Mouse (Mus musculus) embryonic facial prominence, embryonic 14.5 days (tissue): ENCODE data around the gene Suclg1. TPM values are rescaled to one million over a fixed set of nuclear protein-coding genes. Genes with fewer than 3 reads are reported as not detected.
A peak's percentile ranks its signal among the peaks of the same experiment; 100 is the strongest.

ENCODE experiments used
- ATAC-seq: fragments of 200-750 bp; cut with Nextera tagmentation; 2 replicates; pipeline ENCODE4 v1.8.0; 2017; ENCODE audit warnings: low read depth, moderate number of reproducible peaks, moderate TSS enrichment
- DNase-seq: peaks from one replicate; pipeline ENCODE4 v3.0.0-alpha.2; 2015; ENCODE audit warnings: low spot score
- H3K27ac ChIP-seq: fragments of 300-500 bp; sonication (generic); replicated peaks from 2 replicates; pipeline ENCODE4 v1.5.1; 2014; ENCODE audit warnings: low read depth, mild to moderate bottlenecking, low read length, moderate library complexity
- H3K27me3 ChIP-seq: fragments of 300-500 bp; sonication (generic); replicated peaks from 2 replicates; pipeline ENCODE4 v1.6.1; 2014; ENCODE audit warnings: low read length; ENCODE audit not compliant: control insufficient read depth, insufficient read depth
- H3K36me3 ChIP-seq: fragments of 300-500 bp; sonication (generic); 2 replicates; pipeline ENCODE4 v1.6.1; 2014; ENCODE audit warnings: low read length, mixed read lengths; ENCODE audit not compliant: control insufficient read depth, insufficient read depth
- H3K4me1 ChIP-seq: fragments of 300-500 bp; sonication (generic); 2 replicates; pipeline ENCODE4 v1.6.1; 2014; ENCODE audit warnings: antibody characterized with exemption, low read length; ENCODE audit not compliant: control insufficient read depth, insufficient read depth
- H3K4me2 ChIP-seq: fragments of 300-500 bp; sonication (generic); 2 replicates; pipeline ENCODE4 v1.6.1; 2014; ENCODE audit warnings: low read depth, mild to moderate bottlenecking, low read length, moderate library complexity, mixed read lengths
- H3K4me3 ChIP-seq: fragments of 300-500 bp; sonication (generic); 2 replicates; pipeline ENCODE4 v1.5.1; 2014; ENCODE audit warnings: low read depth, mild to moderate bottlenecking, low read length
- H3K9ac ChIP-seq: fragments of 300-500 bp; sonication (generic); 2 replicates; pipeline ENCODE4 v1.6.1; 2014; ENCODE audit warnings: low read depth, mild to moderate bottlenecking, low read length, moderate library complexity, mixed read lengths
- H3K9me3 ChIP-seq: fragments of 300-500 bp; sonication (generic); 2 replicates; pipeline ENCODE4 v1.6.1; 2016; ENCODE audit warnings: low read length; ENCODE audit not compliant: control insufficient read depth
- WGBS: fragments of 180-500 bp; shearing (Covaris S2); extraction: QIAGEN DNeasy Blood & Tissue Kit; methylation state at CpG from one replicate; pipeline ENCODE4 v1.1.7; 2014; 5-methylcytosine and 5-hydroxymethylcytosine counted together
- polyA plus RNA-seq: library from polyadenylated mRNA; unstranded; fragments of >200 nt; fragmentation: Nextera tagmentation; extraction: Ambion mirVana; gene quantifications from 2 replicates; pipeline ENCODE4 v1.2.1, GENCODE M21; 2014

Suclg1 gene
- 167 and 173 TPM in 2 replicates for polyA plus RNA-seq

- Histone ChIP-seq H3K4me2 (peak within 1 kb of the TSS; percentile 75), H3K27me3 (no peaks in the 10 kb centered on the region), H3K4me3 (peak within 1 kb of the TSS; percentile 88), H3K4me1 (peaks cover 5% of the 10 kb centered on the region), H3K36me3 (no peaks in the 10 kb centered on the region), H3K27ac (peak within 1 kb of the TSS; percentile 56; the same call in 1 of the 2 replicates), H3K9ac (peak within 1 kb of the TSS; percentile 94), H3K9me3 (no peaks in the 10 kb centered on the region)
- ATAC-seq (peak; percentile 95), DNase-seq (peak; percentile 94)
- 1% methylated on average over 47 of the region's 58 CpGs for WGBS
Measured at GRCm38 (mm10) chr6:73248237-73249048, at the start of gene Suclg1. Gene Suclg1, plus strand, starts transcription at chr6:73248382.

GRCm38 (mm10) chr6:73203724-73204123 is 44.5 kb upstream of the Suclg1 start:
- H3K9ac ChIP-seq = no peak overlapping the region
- no peaks in the 10 kb centered on the region for H3K27me3 ChIP-seq
- no peak overlapping the region for H3K4me3 ChIP-seq
- H3K4me1 ChIP-seq = no peaks in the 10 kb centered on the region
- no peaks in the 10 kb centered on the region for H3K9me3 ChIP-seq
- no peak overlapping the region for H3K4me2 ChIP-seq
- 71% methylated on average over 2 of the region's 2 CpGs for WGBS
- no peaks in the 10 kb centered on the region for H3K36me3 ChIP-seq
- DNase-seq (no peak), ATAC-seq (no peak)
- H3K27ac ChIP-seq = no peak overlapping the region

- no peak for ATAC-seq
- no peak overlapping the region for H3K27ac ChIP-seq
- no peaks in the 10 kb centered on the region for H3K36me3 ChIP-seq
- 81% methylated on average over 4 of the region's 4 CpGs for WGBS
- no peaks in the 10 kb centered on the region for H3K9me3 ChIP-seq
- no peak for DNase-seq
- H3K27me3 ChIP-seq = no peaks in the 10 kb centered on the region
- no peak overlapping the region for H3K4me2 ChIP-seq
- no peak overlapping the region for H3K9ac ChIP-seq
- no peak overlapping the region for H3K4me3 ChIP-seq
- no peaks in the 10 kb centered on the region for H3K4me1 ChIP-seq
Measured at GRCm38 (mm10) chr6:73204937-73205336, 43.2 kb upstream of the Suclg1 start.

DNA sequence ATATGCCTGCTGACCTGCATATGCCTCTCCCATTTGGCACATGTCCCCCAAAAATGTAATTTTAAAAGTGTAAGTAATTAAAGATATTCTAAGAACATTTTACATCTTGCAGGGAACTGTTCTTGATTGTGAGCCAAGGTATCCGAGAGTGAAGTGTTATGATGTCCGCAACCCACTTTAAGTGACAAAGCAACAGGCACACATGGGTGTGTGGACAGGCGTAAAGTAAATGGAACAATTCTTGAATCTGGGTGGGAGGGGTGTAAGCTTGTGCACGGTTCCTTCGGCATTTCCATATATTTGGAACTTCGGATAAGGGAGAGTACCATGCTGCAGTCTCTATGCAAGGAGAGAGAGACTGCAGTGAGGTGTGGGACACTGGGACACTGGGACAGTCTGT is 38.6 kb upstream of the Suclg1 start:
- H3K27me3 ChIP-seq = no peaks in the 10 kb centered on the region
- DNase-seq (no peak), ATAC-seq (no peak)
- no peak overlapping the region for H3K4me3 ChIP-seq
- H3K36me3 ChIP-seq = no peaks in the 10 kb centered on the region
- H3K9ac ChIP-seq = no peak overlapping the region
- H3K27ac ChIP-seq = no peak overlapping the region
- 92% methylated on average over 6 of the region's 6 CpGs for WGBS
- H3K4me2 ChIP-seq = no peak overlapping the region
- H3K9me3 ChIP-seq = no peaks in the 10 kb centered on the region
- no peaks in the 10 kb centered on the region for H3K4me1 ChIP-seq

DNA sequence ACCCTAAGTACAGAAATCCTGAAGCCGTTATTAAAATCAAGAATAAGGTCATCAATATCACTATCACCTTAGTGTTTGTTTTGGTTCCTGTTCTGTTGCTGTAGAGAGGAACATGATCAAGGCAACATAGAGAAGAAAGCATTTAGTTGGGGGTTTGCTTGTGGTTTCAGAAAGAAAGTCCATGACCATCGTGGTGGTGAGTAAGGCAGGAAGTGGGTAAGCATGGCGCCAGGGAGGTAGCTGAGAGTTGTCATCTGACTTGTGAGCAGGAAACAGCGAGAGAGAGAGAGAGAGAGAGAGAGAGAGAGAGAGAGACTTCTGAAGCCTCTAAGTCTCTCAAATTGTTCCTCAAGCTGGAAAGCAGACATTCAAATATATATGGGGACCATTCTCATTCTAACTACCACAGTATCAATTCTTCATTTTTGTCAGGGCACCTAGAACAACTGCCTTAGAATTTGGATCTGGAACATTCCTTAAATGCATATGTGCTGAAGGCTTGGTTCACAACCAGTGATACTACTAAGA is 37.7 kb upstream of the Suclg1 start:
- Histone ChIP-seq H3K4me1 (no peaks in the 10 kb centered on the region), H3K4me3 (no peak overlapping the region), H3K9ac (no peak overlapping the region), H3K27ac (no peak overlapping the region), H3K4me2 (no peak overlapping the region), H3K27me3 (no peaks in the 10 kb centered on the region), H3K9me3 (no peaks in the 10 kb centered on the region), H3K36me3 (no peaks in the 10 kb centered on the region)
- no peak for DNase-seq
- 75% methylated on average over 4 of the region's 4 CpGs for WGBS
- ATAC-seq = no peak

GRCm38 (mm10) chr6:73211036-73211435 is 37.1 kb upstream of the Suclg1 start:
- DNase-seq (no peak), ATAC-seq (no peak)
- Histone ChIP-seq H3K4me3 (no peak overlapping the region), H3K4me2 (no peak overlapping the region), H3K27me3 (no peaks in the 10 kb centered on the region), H3K9ac (no peak overlapping the region), H3K36me3 (no peaks in the 10 kb centered on the region), H3K27ac (no peak overlapping the region), H3K9me3 (no peaks in the 10 kb centered on the region), H3K4me1 (no peaks in the 10 kb centered on the region)
- 88% methylated on average over 3 of the region's 3 CpGs for WGBS

DNA sequence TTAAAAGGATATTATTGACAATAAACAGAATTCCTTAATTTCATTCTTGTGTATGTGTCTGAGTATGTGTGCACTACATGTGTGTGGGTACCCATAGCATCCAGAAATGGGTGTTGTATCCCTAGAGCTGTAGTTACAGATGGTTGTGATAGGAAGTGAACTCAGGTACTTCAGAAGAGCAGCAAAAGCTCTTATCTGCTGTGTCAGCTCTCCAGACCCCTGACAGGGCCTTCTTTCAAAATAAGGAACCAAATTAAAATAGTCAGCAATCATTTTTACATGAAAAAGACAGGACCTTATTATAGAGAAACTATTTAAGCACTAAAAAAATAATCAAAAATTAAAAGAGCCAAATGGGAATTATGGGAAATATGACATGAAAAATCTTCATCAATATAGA is 36.6 kb upstream of the Suclg1 start:
- H3K27me3 ChIP-seq = no peaks in the 10 kb centered on the region
- H3K9me3 ChIP-seq = no peaks in the 10 kb centered on the region
- no peak overlapping the region for H3K27ac ChIP-seq
- no peak for ATAC-seq
- no peaks in the 10 kb centered on the region for H3K4me1 ChIP-seq
- no peak for DNase-seq
- no peak overlapping the region for H3K4me2 ChIP-seq
- H3K9ac ChIP-seq = no peak overlapping the region
- H3K36me3 ChIP-seq = no peaks in the 10 kb centered on the region
- H3K4me3 ChIP-seq = no peak overlapping the region

DNA sequence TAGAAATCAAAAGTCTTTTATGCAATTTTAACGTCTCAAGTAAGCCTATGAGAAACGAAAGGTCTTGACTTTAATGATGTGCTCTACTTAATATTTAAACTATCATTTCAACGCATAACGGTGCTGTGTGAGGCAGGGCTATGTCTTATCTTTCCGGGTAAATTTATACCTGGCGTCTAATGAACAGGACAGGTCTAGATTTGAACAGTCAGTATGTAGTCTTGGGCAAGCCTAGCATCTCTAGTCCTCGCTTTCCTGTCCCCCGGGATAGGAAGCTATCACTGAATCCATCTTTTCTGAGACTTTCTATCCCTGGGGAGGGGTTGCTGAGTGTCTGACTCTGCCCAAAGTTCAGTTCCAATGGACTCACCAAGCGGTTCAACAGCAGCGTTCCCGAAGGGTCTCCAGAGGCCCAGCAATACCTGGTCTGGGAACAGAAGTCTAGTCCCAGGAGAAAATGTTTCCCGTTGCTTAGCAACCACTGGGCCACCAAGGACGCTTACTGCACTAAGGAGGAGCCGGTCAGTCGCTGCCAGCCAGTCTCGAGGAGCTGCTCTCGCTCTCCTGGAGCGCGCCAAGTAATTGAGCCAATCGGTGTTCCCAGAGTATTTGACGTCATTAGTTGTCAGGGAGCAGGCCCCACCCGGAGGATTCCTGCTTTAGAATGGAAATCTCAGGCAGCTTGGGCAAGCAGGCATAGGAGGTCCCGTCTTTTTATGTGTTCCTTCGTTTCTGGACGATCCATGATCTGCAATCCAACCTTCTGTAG is 26.8 kb upstream of the Suclg1 start, which contains the start of gene Dnah6:
Gene Dnah6 (minus strand): TSS at position 463 of the 769 bp plus-strand sequence.
- WGBS = 28% methylated on average over 25 of the region's 25 CpGs
- no peak within 1 kb of the TSS; the same call in 1 of the 2 replicates for H3K27ac ChIP-seq

More for the DNA sequence above, 26.8 kb upstream of the Suclg1 start, which contains the start of gene Dnah6:
- Histone ChIP-seq H3K4me3 (peak within 1 kb of the TSS; percentile 29), H3K36me3 (no peaks in the 10 kb centered on the region), H3K9ac (no peak within 1 kb of the TSS), H3K4me2 (peak within 1 kb of the TSS; percentile 56), H3K27me3 (no peaks in the 10 kb centered on the region), H3K9me3 (no peaks in the 10 kb centered on the region), H3K4me1 (peaks cover 8% of the 10 kb centered on the region)
- DNase-seq (peak; percentile 98), ATAC-seq (peak; percentile 99)
